Mouse (Mus musculus): ENCODE data around the gene Cacfd1.

- TF ChIP-seq CTCF (IDR thresholded peaks at IDR 0.05; ENCODE audit: control insufficient read depth, insufficient read depth, insufficient read length) (no peak), FOSL1 (IDR thresholded peaks at IDR 0.05; ENCODE audit: insufficient read depth, low read length, poor library complexity, severe bottlenecking) (no peak), USF1 (IDR thresholded peaks at IDR 0.05; ENCODE audit: low read depth) (no peak)
These were observed 39.7 kb downstream of the Cacfd1 start for GRCm38 (mm10) chr2:27049408-27049807.
